Mouse (Mus musculus): ENCODE measurements at regions not wholly inside any gene's neighbourhood (a gene's known extent, or its start where the extent isn't known, plus 50 kb on each side); places are given as distances from the start of the nearest gene placed in this dataset.

DNA sequence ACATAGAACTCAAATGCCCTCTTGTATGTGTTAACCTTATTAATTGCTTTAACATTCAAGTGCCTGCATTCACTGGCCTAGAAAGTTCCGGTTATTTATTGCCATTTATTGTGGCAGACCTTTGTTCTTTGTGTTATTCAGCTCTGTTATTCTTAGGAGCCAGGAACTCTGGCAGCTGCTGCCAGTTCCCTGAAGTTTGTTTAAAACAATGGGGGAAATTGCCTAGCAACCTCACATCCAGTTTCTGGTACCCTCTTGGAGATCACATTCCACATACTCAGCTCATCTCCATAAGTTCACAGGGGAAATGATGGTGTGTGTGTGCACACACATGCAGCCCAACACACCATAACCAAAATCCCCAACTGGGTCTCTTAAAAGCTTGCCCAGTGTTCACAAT, 270.8 kb upstream of the Ctso start:
- Histone ChIP-seq H3K4me1 (ENCODE audit: control insufficient read depth, insufficient read depth, insufficient read length, low read length) (no peaks in the 10 kb centered on the region), H3K4me3 (ENCODE audit: insufficient read depth, low read depth, low read length) (no peak overlapping the region), H3K27ac (replicated peaks; ENCODE audit: low read depth, low read length) (no peak overlapping the region)

DNA sequence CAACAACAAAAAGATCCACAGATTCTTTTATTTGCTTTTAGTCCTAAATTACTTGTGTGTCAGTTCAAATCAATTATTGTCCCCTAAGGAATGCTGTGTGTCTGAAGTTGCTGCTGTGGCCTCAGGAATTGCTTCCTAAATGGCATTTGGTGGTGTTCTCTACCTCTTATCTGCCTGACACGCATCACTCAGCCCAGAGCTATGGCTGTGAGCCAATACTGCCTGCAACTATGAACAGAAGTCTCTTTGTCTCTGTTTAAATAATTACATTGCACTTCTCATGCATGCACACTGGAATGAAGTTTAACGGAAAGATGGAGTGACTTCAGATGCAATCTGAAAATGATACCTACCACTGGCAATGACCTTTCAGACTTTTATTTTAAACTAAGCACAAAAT, 266.1 kb upstream of the Ctso start:
- Histone ChIP-seq H3K4me1 (ENCODE audit: control insufficient read depth, insufficient read depth, insufficient read length, low read length) (no peaks in the 10 kb centered on the region), H3K4me3 (ENCODE audit: insufficient read depth, low read depth, low read length) (no peak overlapping the region), H3K27ac (replicated peaks; ENCODE audit: low read depth, low read length) (no peak overlapping the region)

DNA sequence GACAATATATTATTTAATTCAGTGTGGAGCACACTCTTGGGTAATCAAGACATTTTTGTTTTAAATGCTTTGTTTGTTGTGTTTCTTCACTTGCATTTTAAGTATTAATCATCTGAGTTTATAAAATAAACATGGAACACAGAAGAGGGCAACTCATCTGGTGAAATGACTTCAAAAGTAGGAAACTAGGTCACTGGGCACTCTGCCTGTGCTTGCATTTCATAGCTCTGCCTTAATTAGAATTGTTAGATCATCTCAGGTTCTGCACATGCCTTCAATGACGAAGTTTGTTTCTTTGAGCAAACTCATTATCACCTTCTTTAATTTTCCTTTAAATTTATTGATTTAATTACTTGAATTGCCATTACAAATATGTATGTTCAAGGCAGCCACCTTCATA, 255.8 kb upstream of the Ctso start:
- Histone ChIP-seq H3K4me1 (ENCODE audit: control insufficient read depth, insufficient read depth, insufficient read length, low read length) (no peaks in the 10 kb centered on the region), H3K27ac (replicated peaks; ENCODE audit: low read depth, low read length) (no peak overlapping the region), H3K4me3 (ENCODE audit: insufficient read depth, low read depth, low read length) (no peak overlapping the region)

DNA sequence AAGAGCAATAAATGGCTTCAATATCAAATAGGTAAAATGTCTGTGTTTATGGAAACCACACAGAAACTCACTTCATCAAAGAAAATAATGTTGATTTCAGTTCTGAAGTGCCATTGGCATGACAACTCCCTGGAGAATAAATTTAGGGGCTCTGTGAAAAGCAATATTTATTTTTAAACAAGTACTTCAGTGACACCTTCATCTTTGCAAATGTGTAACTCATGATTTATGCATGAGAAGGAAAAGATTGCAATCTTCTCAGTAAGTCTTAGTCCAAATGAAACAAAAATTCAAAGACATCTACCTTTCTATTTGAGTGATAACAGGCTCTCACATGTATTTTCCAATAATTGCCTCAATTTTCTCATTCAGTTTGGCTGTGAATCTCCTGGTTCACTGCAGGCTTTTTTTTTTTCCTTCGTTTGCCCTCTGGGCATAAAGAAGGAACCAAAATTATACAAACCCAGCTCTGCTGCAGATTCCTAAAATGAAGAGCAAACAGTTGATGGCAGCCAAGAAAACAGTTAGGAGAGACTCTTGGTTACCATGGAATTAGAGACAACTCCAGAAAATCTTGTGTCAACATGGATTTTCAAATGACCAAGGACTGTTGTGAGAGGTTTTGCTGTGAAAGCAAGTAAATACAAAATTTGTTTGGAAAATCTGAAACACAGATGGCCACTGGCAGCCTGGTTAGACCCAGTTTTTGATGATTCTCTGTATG, 230.3 kb upstream of the Ctso start:
- H3K4me3 ChIP-seq (ENCODE audit: insufficient read depth, low read depth, low read length) = no peak overlapping the region
- no peaks in the 10 kb centered on the region for H3K4me1 ChIP-seq (ENCODE audit: control insufficient read depth, insufficient read depth, insufficient read length, low read length)
- no peak overlapping the region for H3K27ac ChIP-seq (replicated peaks; ENCODE audit: low read depth, low read length)

DNA sequence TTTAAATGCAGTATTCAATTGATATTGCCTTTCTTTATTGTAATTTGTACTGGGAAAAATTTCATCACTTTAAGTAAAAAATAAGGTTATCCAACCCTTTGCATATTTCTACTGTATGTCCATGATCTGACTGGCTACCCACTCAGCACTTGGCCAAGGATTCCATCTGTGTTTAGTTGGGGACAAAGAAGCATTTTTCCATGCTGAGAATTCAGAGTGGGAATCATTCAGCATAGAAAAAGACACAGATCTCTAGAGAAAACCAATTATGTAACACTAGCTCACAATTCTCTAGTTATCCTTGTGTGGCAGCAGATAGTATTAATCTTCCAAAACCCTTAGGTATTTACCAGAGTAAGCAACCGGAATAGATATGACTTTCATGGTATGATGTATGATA, 213.5 kb upstream of the Ctso start:
- Histone ChIP-seq H3K27ac (replicated peaks; ENCODE audit: low read depth, low read length) (no peak overlapping the region), H3K4me3 (ENCODE audit: insufficient read depth, low read depth, low read length) (no peak overlapping the region), H3K4me1 (ENCODE audit: control insufficient read depth, insufficient read depth, insufficient read length, low read length) (no peaks in the 10 kb centered on the region)

DNA sequence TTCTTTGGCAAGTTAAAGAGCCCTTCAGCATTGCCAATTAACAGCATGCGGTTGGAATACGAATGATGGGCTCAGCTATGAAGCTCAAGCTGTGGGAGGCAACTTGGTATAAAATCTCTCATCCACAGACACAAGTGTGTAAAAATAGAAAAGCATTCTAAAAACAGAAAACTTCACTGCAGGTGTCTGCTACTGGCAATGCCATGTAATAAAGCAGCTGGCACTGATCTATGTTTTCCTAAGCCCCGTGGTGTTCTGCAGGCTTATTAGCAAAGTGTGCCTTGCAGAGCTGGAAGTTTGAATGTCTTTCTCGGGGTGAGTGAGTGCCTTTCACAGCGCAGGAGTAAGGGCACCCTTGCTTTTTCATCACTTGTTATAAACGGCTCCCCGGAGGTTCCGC, 196.9 kb upstream of the Ctso start:
- no peaks in the 10 kb centered on the region for H3K4me1 ChIP-seq (ENCODE audit: control insufficient read depth, insufficient read depth, insufficient read length, low read length)
- no peak overlapping the region for H3K4me3 ChIP-seq (ENCODE audit: insufficient read depth, low read depth, low read length)
- H3K27ac ChIP-seq (replicated peaks; ENCODE audit: low read depth, low read length) = no peak overlapping the region

DNA sequence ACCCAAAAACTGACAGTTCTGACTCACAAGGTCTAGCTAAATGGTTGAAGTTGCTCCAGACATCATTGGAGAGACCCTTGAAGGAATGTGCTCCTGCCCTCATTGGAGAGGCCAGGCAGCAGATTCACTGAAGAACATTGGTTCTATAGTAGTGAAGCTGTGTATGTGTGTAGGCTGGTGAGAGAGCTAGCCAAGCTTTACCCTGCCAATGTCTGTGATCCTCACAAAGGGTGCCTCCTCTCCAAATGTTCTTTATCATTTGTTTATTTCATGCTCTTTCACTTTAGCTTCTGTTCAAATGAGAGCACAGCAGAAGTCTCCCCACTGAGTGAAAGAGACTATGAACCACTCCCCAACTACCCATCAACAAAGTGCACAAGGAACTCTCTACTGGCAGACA, 195.6 kb upstream of the Ctso start:
- Histone ChIP-seq H3K27ac (replicated peaks; ENCODE audit: low read depth, low read length) (no peak overlapping the region), H3K4me1 (ENCODE audit: control insufficient read depth, insufficient read depth, insufficient read length, low read length) (no peaks in the 10 kb centered on the region), H3K4me3 (ENCODE audit: insufficient read depth, low read depth, low read length) (no peak overlapping the region)

DNA sequence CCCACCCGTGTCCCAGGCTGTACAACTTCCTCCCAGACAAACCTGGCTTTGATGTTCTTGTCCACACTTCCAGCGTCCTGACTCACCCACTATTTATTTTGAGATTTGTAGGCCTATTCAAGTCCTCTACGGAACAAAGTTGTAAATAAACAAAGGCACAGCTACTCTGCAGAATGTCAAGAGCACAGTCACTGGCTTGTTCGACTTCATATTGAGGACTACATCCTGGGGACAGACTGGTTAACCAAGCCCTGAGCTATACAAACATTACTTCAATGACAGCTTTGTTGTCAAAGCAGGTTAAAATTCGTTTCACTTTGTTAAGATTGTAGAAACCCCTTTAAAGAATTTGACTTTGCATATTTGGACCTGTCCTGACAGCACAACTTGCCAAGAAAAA, 190.3 kb upstream of the Ctso start:
- no peak overlapping the region for H3K4me3 ChIP-seq (ENCODE audit: insufficient read depth, low read depth, low read length)
- no peaks in the 10 kb centered on the region for H3K4me1 ChIP-seq (ENCODE audit: control insufficient read depth, insufficient read depth, insufficient read length, low read length)

DNA sequence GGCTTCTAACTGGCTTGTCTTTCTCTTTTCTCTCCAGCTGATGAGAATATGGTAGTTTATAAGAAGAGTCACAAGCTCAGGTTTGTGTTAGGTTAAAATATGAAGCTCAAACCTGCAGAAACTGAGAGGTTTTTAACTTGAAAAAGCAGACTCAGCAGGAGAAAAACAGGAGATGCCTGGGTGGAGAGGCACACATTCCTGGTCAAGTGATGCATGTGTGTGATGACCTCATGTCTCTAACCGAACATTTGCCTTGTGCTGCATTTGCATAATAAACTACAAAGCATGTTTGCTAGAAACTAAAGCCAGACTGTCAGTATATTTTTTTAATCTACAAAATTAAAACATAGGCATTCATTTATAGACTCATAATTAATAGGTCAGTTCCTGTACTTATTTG, 182.2 kb upstream of the Ctso start:
- no peaks in the 10 kb centered on the region for H3K4me1 ChIP-seq (ENCODE audit: control insufficient read depth, insufficient read depth, insufficient read length, low read length)
- H3K4me3 ChIP-seq (ENCODE audit: insufficient read depth, low read depth, low read length) = no peak overlapping the region

More for the DNA sequence above, 190.3 kb upstream of the Ctso start:
- no peak overlapping the region for H3K27ac ChIP-seq (replicated peaks; ENCODE audit: low read depth, low read length)

DNA sequence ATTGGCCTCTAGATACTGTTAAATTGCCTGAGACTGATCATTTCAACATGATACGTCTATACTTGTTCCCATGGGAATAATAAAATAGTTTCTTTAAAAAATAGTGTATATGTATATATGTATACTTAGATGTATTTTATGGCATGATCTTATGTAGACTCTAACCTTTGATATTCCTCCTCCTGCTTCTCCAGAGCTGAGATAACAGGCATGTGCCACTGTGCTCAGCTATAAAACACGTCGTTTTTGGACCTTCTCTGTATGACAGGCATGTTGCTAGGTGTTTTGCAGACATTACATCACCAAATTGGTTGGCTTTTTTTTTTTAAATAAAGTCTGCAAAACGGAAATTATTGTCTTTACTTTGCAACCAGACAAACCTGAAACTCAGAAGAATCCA, 179.4 kb upstream of the Ctso start:
- no peaks in the 10 kb centered on the region for H3K4me1 ChIP-seq (ENCODE audit: control insufficient read depth, insufficient read depth, insufficient read length, low read length)
- no peak overlapping the region for H3K27ac ChIP-seq (replicated peaks; ENCODE audit: low read depth, low read length)
- H3K4me3 ChIP-seq (ENCODE audit: insufficient read depth, low read depth, low read length) = no peak overlapping the region

More for the DNA sequence above, 182.2 kb upstream of the Ctso start:
- H3K27ac ChIP-seq (replicated peaks; ENCODE audit: low read depth, low read length) = no peak overlapping the region

DNA sequence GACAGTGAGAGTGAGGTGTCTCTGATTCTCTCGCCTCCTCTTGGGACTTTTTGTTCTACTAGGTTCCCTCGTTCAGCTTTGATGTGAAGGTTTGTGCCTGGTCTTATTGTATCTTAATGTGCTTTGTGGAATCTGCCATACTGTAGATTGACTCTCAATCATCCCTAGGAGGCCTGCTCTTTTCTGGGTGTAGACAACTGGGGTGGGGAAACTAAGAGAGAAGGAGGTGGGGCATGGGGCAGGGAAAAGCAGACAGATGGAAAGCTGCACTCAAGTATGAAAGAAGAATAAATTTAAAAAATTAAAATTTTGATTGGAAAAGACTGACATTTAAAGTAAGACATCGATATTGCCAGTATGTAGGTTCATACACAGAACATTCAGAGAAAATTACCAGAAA, 172.0 kb upstream of the Ctso start:
- Histone ChIP-seq H3K27ac (replicated peaks; ENCODE audit: low read depth, low read length) (no peak overlapping the region), H3K4me3 (ENCODE audit: insufficient read depth, low read depth, low read length) (no peak overlapping the region), H3K4me1 (ENCODE audit: control insufficient read depth, insufficient read depth, insufficient read length, low read length) (no peaks in the 10 kb centered on the region)

DNA sequence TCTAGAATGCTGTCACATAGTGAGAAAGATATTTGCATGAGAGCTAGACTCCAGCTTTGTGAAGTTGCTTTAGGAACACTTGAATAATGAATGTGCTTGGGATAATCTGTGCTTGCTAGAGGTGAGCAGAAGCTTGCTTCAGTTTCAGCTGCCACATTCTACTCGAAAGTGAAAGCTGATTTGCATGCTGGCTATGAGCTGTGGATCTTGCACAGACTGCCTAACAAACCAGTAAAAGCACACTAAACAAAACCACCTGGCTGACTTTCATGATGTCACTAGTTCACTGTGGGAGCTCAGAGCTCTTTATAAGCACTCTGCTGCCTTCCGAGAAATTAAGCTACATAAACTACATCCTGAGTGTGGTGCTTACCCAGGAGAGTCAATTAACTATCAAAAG, 171.5 kb upstream of the Ctso start:
- no peaks in the 10 kb centered on the region for H3K4me1 ChIP-seq (ENCODE audit: control insufficient read depth, insufficient read depth, insufficient read length, low read length)
- no peak overlapping the region for H3K4me3 ChIP-seq (ENCODE audit: insufficient read depth, low read depth, low read length)
- no peak overlapping the region for H3K27ac ChIP-seq (replicated peaks; ENCODE audit: low read depth, low read length)

DNA sequence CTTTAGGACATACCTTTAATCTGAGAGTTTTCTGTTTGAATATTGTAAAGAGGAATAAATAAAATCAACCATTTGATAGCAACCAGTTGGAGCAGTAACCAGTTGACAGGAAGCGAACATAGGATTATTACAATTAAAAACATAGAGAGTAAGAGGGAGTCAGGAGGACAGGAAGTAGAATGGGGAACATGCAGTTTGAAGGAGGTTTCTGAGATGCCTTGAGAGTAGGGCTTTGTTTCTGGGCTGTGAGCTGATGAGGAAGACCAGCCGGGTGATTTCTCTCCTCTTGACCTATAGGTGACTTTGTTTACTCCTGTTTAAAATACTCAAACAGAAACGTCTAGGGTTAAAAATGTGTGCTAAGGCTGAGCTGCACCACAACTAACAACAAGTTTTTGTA, 160.6 kb upstream of the Ctso start:
- no peaks in the 10 kb centered on the region for H3K4me1 ChIP-seq (ENCODE audit: control insufficient read depth, insufficient read depth, insufficient read length, low read length)
- H3K4me3 ChIP-seq (ENCODE audit: insufficient read depth, low read depth, low read length) = no peak overlapping the region
- no peak overlapping the region for H3K27ac ChIP-seq (replicated peaks; ENCODE audit: low read depth, low read length)

DNA sequence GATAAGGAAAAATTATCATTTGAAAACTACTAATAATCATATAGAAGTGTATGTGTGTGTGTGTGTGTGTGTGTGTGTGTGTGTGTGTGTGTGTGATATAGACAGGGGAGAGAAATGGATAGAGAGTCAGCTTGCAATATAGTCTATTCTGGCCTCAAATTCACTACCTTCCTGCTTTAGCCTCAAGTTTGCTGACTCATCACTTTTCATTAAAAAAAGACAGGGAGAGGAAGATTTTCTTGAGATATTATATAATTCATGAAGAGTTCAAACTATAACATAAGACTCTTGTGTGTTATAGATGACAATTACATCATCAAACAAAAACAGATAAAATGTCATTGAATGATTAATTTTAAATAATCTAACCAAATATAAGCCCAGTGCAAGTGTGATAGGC, 159.4 kb upstream of the Ctso start:
- no peak overlapping the region for H3K27ac ChIP-seq (replicated peaks; ENCODE audit: low read depth, low read length)
- no peak overlapping the region for H3K4me3 ChIP-seq (ENCODE audit: insufficient read depth, low read depth, low read length)
- H3K4me1 ChIP-seq (ENCODE audit: control insufficient read depth, insufficient read depth, insufficient read length, low read length) = no peaks in the 10 kb centered on the region

DNA sequence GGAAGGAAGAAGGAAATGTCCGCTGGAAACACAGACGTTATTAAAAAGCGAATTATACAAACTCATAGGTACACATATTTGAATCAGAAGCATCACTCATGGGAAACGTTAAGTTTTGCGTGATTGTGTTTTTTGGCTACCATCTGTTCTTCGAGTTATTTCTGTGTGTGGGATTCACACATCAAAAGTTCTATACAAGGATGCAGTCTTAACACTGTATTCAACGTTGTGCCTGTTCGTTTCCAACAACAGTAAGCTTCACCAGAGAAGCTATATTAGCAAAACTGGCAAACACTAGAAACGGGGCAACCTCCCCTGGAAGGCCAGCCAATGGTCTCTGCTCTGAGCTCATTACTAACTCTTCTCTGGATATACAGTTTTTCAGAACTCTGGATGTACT, 150.3 kb upstream of the Ctso start:
- Histone ChIP-seq H3K4me3 (ENCODE audit: insufficient read depth, low read depth, low read length) (no peak overlapping the region), H3K27ac (replicated peaks; ENCODE audit: low read depth, low read length) (no peak overlapping the region), H3K4me1 (ENCODE audit: control insufficient read depth, insufficient read depth, insufficient read length, low read length) (no peaks in the 10 kb centered on the region)

DNA sequence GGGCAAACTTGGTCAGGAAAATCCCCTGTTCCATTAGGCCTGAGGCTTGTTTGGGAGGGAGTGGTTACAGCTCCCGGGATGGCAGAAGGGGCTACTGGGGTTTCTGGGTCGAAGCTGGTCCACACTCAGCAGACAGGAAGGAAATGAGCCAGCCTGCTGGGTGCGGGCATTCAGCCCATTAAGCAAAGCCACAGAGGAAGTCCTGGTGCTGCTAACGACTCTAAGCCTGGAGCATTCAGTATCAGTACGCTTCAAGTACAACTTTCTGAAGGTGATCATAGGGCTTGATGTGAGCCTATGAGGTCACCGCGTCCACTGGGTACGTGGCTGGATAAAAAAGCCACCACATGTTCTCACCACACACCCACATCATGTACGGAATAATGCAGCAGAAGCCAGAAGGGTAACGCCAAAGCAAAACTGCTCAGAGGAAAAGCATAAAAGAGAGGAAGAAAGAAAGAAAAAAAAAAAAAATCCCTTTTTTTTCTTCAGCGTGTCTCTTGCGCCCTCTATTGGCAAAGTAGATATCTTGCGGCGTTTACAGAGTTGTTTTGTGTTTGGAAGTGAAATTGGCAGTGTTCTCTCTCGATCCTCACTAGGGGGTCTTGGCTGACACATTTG, 149.4 kb upstream of the Ctso start:
- H3K27ac ChIP-seq (replicated peaks; ENCODE audit: low read depth, low read length) = no peak overlapping the region
- no peaks in the 10 kb centered on the region for H3K4me1 ChIP-seq (ENCODE audit: control insufficient read depth, insufficient read depth, insufficient read length, low read length)
- H3K4me3 ChIP-seq (ENCODE audit: insufficient read depth, low read depth, low read length) = peak overlapping the region; percentile 52
